Mouse (Mus musculus) central nervous system, embryonic 14 days (tissue): ENCODE results near the gene Gm5108. TPM values are rescaled to one million over a fixed set of nuclear protein-coding genes. Genes with fewer than 3 reads are reported as not detected.

Experiments
- polyA plus RNA-seq: library from polyadenylated mRNA; depleted of rRNA; stranded (reverse); fragments of >200 nt; gene quantifications from 2 replicates; pipeline ENCODE4 v1.2.3, GENCODE M21; 2012; rRNA removed

The Gm5108 gene
- polyA plus RNA-seq: not detected in 2 replicates

DNA sequence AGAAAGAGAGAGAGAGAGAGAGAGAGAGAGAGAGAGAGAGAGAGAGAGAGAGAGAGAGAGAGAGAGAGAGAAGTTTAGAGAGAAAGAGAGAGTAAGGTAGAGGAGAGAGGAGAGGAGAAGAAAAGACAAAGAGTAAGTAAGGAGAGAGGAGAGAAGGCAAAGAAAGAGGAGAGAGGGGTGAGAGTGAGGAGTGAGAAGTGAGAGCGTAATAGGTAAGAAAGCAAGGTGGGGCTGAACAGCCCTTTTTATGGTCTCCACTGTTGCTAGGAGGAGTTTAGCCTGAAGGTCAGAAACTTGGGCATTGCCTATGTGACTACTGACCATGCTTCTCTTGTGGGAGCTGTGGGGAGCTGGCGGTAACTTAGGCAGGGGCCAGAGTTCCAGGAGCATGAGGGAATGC is at the start of gene Gm5108:
Gene Gm5108 (plus strand): TSS at position 301 of the 400 bp plus-strand sequence.

DNA sequence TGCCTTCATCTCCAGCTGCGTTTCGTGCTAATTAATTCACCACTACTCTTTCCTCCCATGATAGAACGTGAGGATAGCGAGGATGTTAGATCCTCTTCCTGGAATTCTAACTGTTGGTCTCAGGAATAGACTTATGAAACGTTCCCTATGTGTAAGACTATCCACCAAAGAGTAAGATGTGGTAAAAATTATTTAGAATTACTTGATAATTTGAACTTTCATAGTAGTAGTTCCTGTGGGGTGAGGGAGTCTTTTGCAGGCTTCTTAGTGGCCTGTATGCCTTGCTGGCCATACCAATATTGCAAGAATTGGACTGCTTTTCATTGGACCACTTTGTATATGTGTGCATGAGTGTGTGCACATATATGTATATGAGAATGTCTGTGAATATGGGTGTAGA is 4.9 kb downstream of the Gm5108 start, which contains the start of gene Gm21905:
Gene Gm21905 (minus strand): TSS at position 101 of the 400 bp plus-strand sequence.

Other genes with a start within 250 kb of the Gm5108 start
- gene Atp8a1, start 94.2 kb upstream of the Gm5108 start, polyA plus RNA-seq: 26.0 and 27.0 TPM in 2 replicates
- not detected in 2 replicates for gene Gm21905, start 4.8 kb downstream of the Gm5108 start, polyA plus RNA-seq
- 0.24 TPM in 1 of 2 replicates, not detected in the other for gene Grxcr1, start 90.2 kb downstream of the Gm5108 start, polyA plus RNA-seq